ENCODE assay signal across 19 mouse cellular contexts in the genomic region with DNA sequence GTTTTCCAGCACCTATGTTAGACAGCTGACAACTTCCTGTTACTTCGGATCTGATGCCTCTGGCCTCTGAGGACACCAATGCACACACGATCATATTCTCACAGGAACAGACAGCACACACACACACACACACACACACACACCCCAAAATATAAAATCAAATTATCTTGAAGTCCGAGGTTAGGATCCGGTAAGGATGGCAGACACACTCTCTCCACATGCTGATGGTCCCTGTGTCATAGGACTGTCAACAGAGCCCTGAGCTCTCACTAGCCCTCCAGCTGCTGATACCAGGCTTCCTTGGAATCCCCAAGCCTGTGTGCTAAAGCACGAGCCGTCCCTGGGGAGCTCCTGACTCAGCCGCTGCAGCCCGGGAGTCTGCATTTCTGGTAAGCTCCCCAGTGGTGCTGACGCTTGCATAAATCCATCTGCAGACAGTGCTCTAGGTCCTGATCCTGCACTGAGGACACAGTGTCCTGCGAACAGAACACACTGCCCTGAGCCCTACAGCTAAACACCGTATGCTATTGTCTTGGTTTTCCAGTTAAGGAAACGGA.
DNase-seq lines count a peak whose midpoint lies in the region; ATAC-seq lines count a peak whose summit lies in the region.
"Had no signal": no experiment of that assay in that cellular context is flagged by ENCODE, and none has a peak within 500 bp of the region (broad histone marks: within the 10 kb centered on the region; RNA-seq: fewer than 3 reads in every experiment).

No protein-coding gene starts in this region.

- no peaks in the 10 kb centered on the region for H3K9me3 ChIP-seq in heart, embryonic 12.5 days (replicated peaks)
- H3K9me3 ChIP-seq: limb, embryonic 12.5 days had no signal

- 72% methylated on average over 12 of the region's 12 CpGs for WGBS in heart, embryonic 12.5 days

- peak; percentile 39 to 47 for DNase-seq in adrenal gland, adult (ENCODE audit: inconsistent age in 2 of 2, low spot score in 1 of 2)
- no peak for DNase-seq in adrenal gland, postnatal 25 days
- DNase-seq in heart, adult 18-20 months = peak; percentile 43 to 78
- peak; percentile 82 for DNase-seq in 3134 (ENCODE audit: extremely low read depth, insufficient read length, low spot score)
- DNase-seq in heart, adult 8-10 months (ENCODE audit: low spot score) = peak; percentile 40
- DNase-seq in spleen, adult 18-20 months = no peak
- no peak for DNase-seq in frontal cortex, postnatal 25 days (ENCODE audit: low spot score in 2 of 2)
- DNase-seq: adrenal gland, adult 2 months; cerebellum, adult 9-10 months; forebrain, postnatal 0 days; layer of hippocampus, adult 9-11 months; lung, postnatal 10 days; thymus, adult 18-20 months had no signal

- no peaks in the 10 kb centered on the region for H3K4me1 ChIP-seq in heart, embryonic 12.5 days (replicated peaks)

- H3K27ac ChIP-seq in heart, embryonic 12.5 days (ENCODE audit: poor library complexity, severe bottlenecking) = no peak overlapping the region
- H3K27ac ChIP-seq: limb, embryonic 12.5 days; liver, embryonic 14.5 days had no signal

- no peaks in the 10 kb centered on the region for H3K36me3 ChIP-seq in heart, embryonic 12.5 days
- H3K36me3 ChIP-seq: limb, embryonic 12.5 days had no signal

- H3K4me3 ChIP-seq in heart, embryonic 12.5 days = no peak overlapping the region
- H3K4me3 ChIP-seq: limb, embryonic 12.5 days had no signal

- no peak for ATAC-seq in heart, embryonic 12.5 days (ENCODE audit: insufficient number of reproducible peaks, low FRiP score)
- ATAC-seq: forebrain, postnatal 0 days; hindbrain, embryonic 16.5 days; intestine, postnatal 0 days; midbrain, embryonic 16.5 days had no signal

- no peak overlapping the region for H3K9ac ChIP-seq in heart, embryonic 12.5 days
- H3K9ac ChIP-seq: forebrain, postnatal 0 days; limb, embryonic 12.5 days; liver, embryonic 14.5 days had no signal

- H3K27me3 ChIP-seq in heart, embryonic 12.5 days (replicated peaks) = peaks cover 21% of the 10 kb centered on the region

- no peak overlapping the region for H3K4me2 ChIP-seq in heart, embryonic 12.5 days
- H3K4me2 ChIP-seq: limb, embryonic 12.5 days had no signal

Comparison
In these comparisons a context has a peak if more than half of its experiments do, and no peak if none do; other contexts are left out.
1. DNase-seq: peak in adrenal gland, adult (2 of 2), heart, adult 18-20 months (2 of 2), 3134 (single experiment) and heart, adult 8-10 months (single experiment); none in adrenal gland, postnatal 25 days (single experiment), spleen, adult 18-20 months (0 of 2) and frontal cortex, postnatal 25 days (0 of 2).